Mouse (Mus musculus) stomach, postnatal 0 days (tissue): Measurements from ENCODE around the gene Krcc1. TPM values are rescaled to one million over a fixed set of nuclear protein-coding genes. Genes with fewer than 3 reads are reported as not detected.
"Not testable (repeated sequence)": the region's sequence is repeated elsewhere in the genome, so short reads cannot be mapped to it uniquely, and the experiment has no call there.

Source experiments
- ATAC-seq: fragments of 200-750 bp; cut with Nextera tagmentation; 2 replicates; pipeline ENCODE4 v1.8.0; 2017; ENCODE audit not compliant: low FRiP score, low TSS enrichment
- DNase-seq: peaks from one replicate; pipeline ENCODE4 v3.0.0-alpha.2; 2016; ENCODE audit warnings: low spot score
- H3K27ac ChIP-seq: fragments of 300-500 bp; sonication (generic); replicated peaks from 2 replicates; pipeline ENCODE4 v1.5.1; 2014; ENCODE audit warnings: mild to moderate bottlenecking, control low read depth
- H3K27me3 ChIP-seq: fragments of 300-500 bp; sonication (generic); 2 replicates; pipeline ENCODE4 v1.6.1; 2014; ENCODE audit warnings: low read length; ENCODE audit not compliant: control insufficient read depth, insufficient read depth
- H3K36me3 ChIP-seq: fragments of 300-500 bp; sonication (generic); 2 replicates; pipeline ENCODE4 v1.6.1; 2014; ENCODE audit warnings: low read length, mixed read lengths; ENCODE audit not compliant: control insufficient read depth, insufficient read depth
- H3K4me1 ChIP-seq: fragments of 300-500 bp; sonication (generic); replicated peaks from 2 replicates; pipeline ENCODE4 v1.6.1; 2014; ENCODE audit warnings: antibody characterized with exemption; ENCODE audit not compliant: control insufficient read depth, insufficient read depth
- H3K4me2 ChIP-seq: fragments of 300-500 bp; sonication (generic); replicated peaks from 2 replicates; pipeline ENCODE4 v1.6.1; 2014; ENCODE audit warnings: low read depth, mild to moderate bottlenecking, control low read depth, moderate library complexity
- H3K4me3 ChIP-seq: fragments of 300-500 bp; sonication (generic); 2 replicates; pipeline ENCODE4 v1.5.1; 2014; ENCODE audit warnings: low read depth, low read length, control low read depth
- H3K9ac ChIP-seq: fragments of 300-500 bp; sonication (generic); 2 replicates; pipeline ENCODE4 v1.6.1; 2014; ENCODE audit warnings: mild to moderate bottlenecking, low read length, control low read depth, mixed read lengths
- H3K9me3 ChIP-seq: fragments of 300-500 bp; sonication (generic); 2 replicates; pipeline ENCODE4 v1.6.1; 2016; ENCODE audit warnings: low read length; ENCODE audit not compliant: control insufficient read depth
- CTCF ChIP-seq: IDR thresholded peaks from 2 replicates; pipeline ENCODE4 v1.5.1; 2016; ENCODE audit warnings: antibody characterized with exemption, low read depth, mild to moderate bottlenecking, moderate library complexity
- EP300 ChIP-seq: optimal IDR thresholded peaks from 2 replicates; pipeline ENCODE3; 2016; ENCODE audit warnings: antibody characterized with exemption
- WGBS: fragments of 180-500 bp; shearing (Covaris S2); extraction: QIAGEN DNeasy Blood & Tissue Kit; methylation state at CpG from one replicate; pipeline ENCODE4 v1.1.7; 2014; 5-methylcytosine and 5-hydroxymethylcytosine counted together
- polyA plus RNA-seq: library from polyadenylated mRNA; unstranded; fragments of >200 nt; fragmentation: Nextera tagmentation; extraction: Ambion mirVana; gene quantifications from 2 replicates; pipeline ENCODE4 v1.2.1, GENCODE M21; 2015

The Krcc1 gene
- polyA plus RNA-seq, 1 experiment from 2014 or later: 79.7 TPM

- no peaks in the 10 kb centered on the region for H3K36me3 ChIP-seq
- ATAC-seq (no peak), DNase-seq (no peak)
- no peak overlapping the region for H3K27ac ChIP-seq
- no peak for TF ChIP-seq EP300
- TF ChIP-seq CTCF: peak; percentile 63
- no peak overlapping the region for H3K4me2 ChIP-seq
- H3K4me3 ChIP-seq: no peak overlapping the region
- no peak overlapping the region for H3K9ac ChIP-seq
- H3K9me3 ChIP-seq: no peaks in the 10 kb centered on the region
- 57% methylated on average over 7 of the region's 7 CpGs for whole genome bisulfite sequencing
- no peaks in the 10 kb centered on the region for H3K4me1 ChIP-seq
- no peaks in the 10 kb centered on the region for H3K27me3 ChIP-seq
Measured at GRCm38 (mm10) chr6:71268929-71269685, 2.4 kb upstream of the Krcc1 start.

- not testable (repeated sequence) for H3K27me3 ChIP-seq
Measured at GRCm38 (mm10) chr6:71269686-71270050, 1.8 kb upstream of the Krcc1 start.

GRCm38 (mm10) chr6:71270301-71271056 lies 998 bp upstream of the Krcc1 start:
- ATAC-seq: peak; percentile 45
- Histone ChIP-seq H3K4me1 (no peaks in the 10 kb centered on the region), H3K4me3 (peak overlapping the region; percentile 90), H3K27me3 (no peaks in the 10 kb centered on the region), H3K9ac (0 out of 2 replicates have a peak overlapping the region, but pooled peaks have one; percentile 24), H3K9me3 (no peaks in the 10 kb centered on the region), H3K27ac (peak overlapping the region; percentile 75), H3K36me3 (no peaks in the 10 kb centered on the region), H3K4me2 (peak overlapping the region; percentile 64)
- no peak for TF ChIP-seq CTCF
- no peak for TF ChIP-seq EP300
- 27% methylated on average over 13 of the region's 14 CpGs for WGBS
- DNase-seq: peak; percentile 77

More at GRCm38 (mm10) chr6:71269686-71270050, 1.8 kb upstream of the Krcc1 start:
- not testable (repeated sequence) for H3K27ac ChIP-seq, H3K4me1 ChIP-seq, H3K9ac ChIP-seq, H3K4me3 ChIP-seq, H3K4me2 ChIP-seq, H3K36me3 ChIP-seq, ATAC-seq, H3K9me3 ChIP-seq, DNase-seq
- 94% methylated on average over 6 of the region's 6 CpGs for WGBS

GRCm38 (mm10) chr6:71271057-71271388 lies 454 bp upstream of the Krcc1 start:
- Histone ChIP-seq H3K27ac (peak overlapping the region; percentile 75), H3K27me3 (no peaks in the 10 kb centered on the region), H3K4me1 (no peaks in the 10 kb centered on the region), H3K4me3 (peak overlapping the region; percentile 90), H3K9me3 (no peaks in the 10 kb centered on the region), H3K9ac (0 out of 2 replicates have a peak overlapping the region, but pooled peaks have one; percentile 24), H3K36me3 (no peaks in the 10 kb centered on the region), H3K4me2 (peak overlapping the region; percentile 64)
- ATAC-seq (no peak), DNase-seq (no peak)
- TF ChIP-seq CTCF (no peak), EP300 (no peak)
- 3% methylated on average over 8 of the region's 8 CpGs for WGBS

GRCm38 (mm10) chr6:71272316-71272741 lies 852 bp downstream of the Krcc1 start:
- peak overlapping the region; percentile 65 for H3K4me2 ChIP-seq
- TF ChIP-seq CTCF: no peak
- TF ChIP-seq EP300: no peak
- peak overlapping the region; percentile 98 for H3K27ac ChIP-seq
- H3K9me3 ChIP-seq: no peaks in the 10 kb centered on the region
- no peaks in the 10 kb centered on the region for H3K4me1 ChIP-seq
- no peaks in the 10 kb centered on the region for H3K36me3 ChIP-seq
- WGBS: under 1% methylated on average over 11 of the region's 11 CpGs
- ATAC-seq (no peak), DNase-seq (peak; percentile 22)
- peak overlapping the region; percentile 90 for H3K4me3 ChIP-seq
- H3K9ac ChIP-seq: peak overlapping the region; percentile 98
- H3K27me3 ChIP-seq: no peaks in the 10 kb centered on the region

GRCm38 (mm10) chr6:71273715-71274114 lies 2.2 kb downstream of the Krcc1 start:
- WGBS: 92% methylated on average over 1 of the region's 1 CpGs

More at GRCm38 (mm10) chr6:71273715-71274114, 2.2 kb downstream of the Krcc1 start:
- Histone ChIP-seq H3K9me3 (no peaks in the 10 kb centered on the region), H3K4me3 (no peak overlapping the region), H3K36me3 (no peaks in the 10 kb centered on the region), H3K27ac (no peak overlapping the region), H3K4me1 (no peaks in the 10 kb centered on the region), H3K9ac (no peak overlapping the region), H3K4me2 (no peak overlapping the region), H3K27me3 (no peaks in the 10 kb centered on the region)
- no peak for TF ChIP-seq CTCF
- no peak for TF ChIP-seq EP300
- no peak for ATAC-seq
- no peak for DNase-seq
